Mouse (Mus musculus): Measurements from ENCODE around the gene Itgal.
"Not testable (repeated sequence)": the region's sequence is repeated elsewhere in the genome, so short reads cannot be mapped to it uniquely, and the experiment has no call there.

Itgal gene

GRCm38 (mm10) chr7:127342332-127342731 lies 46.3 kb downstream of the Itgal start:
- DNase-seq (ENCODE audit: low read depth): peak; percentile 71

- no peak for DNase-seq (ENCODE audit: low read depth)
Observed at GRCm38 (mm10) chr7:127342888-127343287, 46.8 kb downstream of the Itgal start.

- no peak for DNase-seq (ENCODE audit: low read depth)
Observed at GRCm38 (mm10) chr7:127343351-127344019, 47.4 kb downstream of the Itgal start.

GRCm38 (mm10) chr7:127344371-127344770 lies 48.3 kb downstream of the Itgal start:
- DNase-seq (ENCODE audit: low read depth): no peak

- peak; percentile 38 for DNase-seq (ENCODE audit: low read depth)
Observed at GRCm38 (mm10) chr7:127345092-127345491, 49.0 kb downstream of the Itgal start.

GRCm38 (mm10) chr7:127345512-127346325 lies 49.7 kb downstream of the Itgal start, which contains the start of gene Zfp768:
TSS of gene Zfp768 (minus strand) at chr7:127345589.
- DNase-seq (ENCODE audit: low read depth): peak; percentile 91

GRCm38 (mm10) chr7:127346676-127347075 lies 50.6 kb downstream of the Itgal start:
- DNase-seq (ENCODE audit: low read depth): peak; percentile 37

GRCm38 (mm10) chr7:127351230-127352004 lies 55.4 kb downstream of the Itgal start:
- no peak for DNase-seq (ENCODE audit: low read depth)

GRCm38 (mm10) chr7:127355796-127356195 lies 59.7 kb downstream of the Itgal start:
- no peak for DNase-seq (ENCODE audit: low read depth)

- DNase-seq (ENCODE audit: low read depth): no peak
Observed at GRCm38 (mm10) chr7:127357871-127358270, 61.8 kb downstream of the Itgal start.

GRCm38 (mm10) chr7:127358472-127358871 lies 62.4 kb downstream of the Itgal start:
- DNase-seq (ENCODE audit: low read depth): no peak

GRCm38 (mm10) chr7:127360265-127360664 lies 64.2 kb downstream of the Itgal start:
- DNase-seq (ENCODE audit: low read depth): no peak

- no peak for DNase-seq (ENCODE audit: low read depth)
Observed at GRCm38 (mm10) chr7:127361449-127361848, 65.4 kb downstream of the Itgal start.

GRCm38 (mm10) chr7:127362418-127362817 lies 66.4 kb downstream of the Itgal start:
- DNase-seq (ENCODE audit: low read depth): peak; percentile 86

- no peak for DNase-seq (ENCODE audit: low read depth)
Observed at GRCm38 (mm10) chr7:127363475-127363921, 67.4 kb downstream of the Itgal start.

GRCm38 (mm10) chr7:127364166-127364565 lies 68.1 kb downstream of the Itgal start:
- no peak for DNase-seq (ENCODE audit: low read depth)

GRCm38 (mm10) chr7:127366249-127366648 lies 70.2 kb downstream of the Itgal start:
- no peak for DNase-seq (ENCODE audit: low read depth)

- no peak for DNase-seq (ENCODE audit: low read depth)
Observed at GRCm38 (mm10) chr7:127371213-127371612, 75.2 kb downstream of the Itgal start.

GRCm38 (mm10) chr7:127371870-127372269 lies 75.8 kb downstream of the Itgal start:
- DNase-seq (ENCODE audit: low read depth): not testable (repeated sequence)

GRCm38 (mm10) chr7:127375271-127376245 lies 79.5 kb downstream of the Itgal start, which contains the start of gene Zfp747:
TSS of gene Zfp747 (minus strand) at chr7:127376050.
- DNase-seq (ENCODE audit: low read depth): peak; percentile 99

GRCm38 (mm10) chr7:127378310-127378921 lies 82.4 kb downstream of the Itgal start:
- no peak for DNase-seq (ENCODE audit: low read depth)

Measured in induced T-regulatory cell, adult 2 months (primary cell).